Mouse (Mus musculus) ES-E14 (cell line): ENCODE results near the gene Rgs3.

Experiments used
- CHD2 ChIP-seq: IDR thresholded peaks from 2 replicates; pipeline ENCODE4 v1.6.1; 2014; ENCODE audit warnings: mild to moderate bottlenecking, low read depth, low read length, inconsistent platforms
- ZC3H11A ChIP-seq: IDR thresholded peaks from 2 replicates; pipeline ENCODE4 v1.6.1; 2012; ENCODE audit warnings: low read depth, mild to moderate bottlenecking, inconsistent platforms, low read length, borderline replicate concordance
- ZNF384 ChIP-seq: IDR thresholded peaks from 2 replicates; pipeline ENCODE4 v1.6.1; 2012; ENCODE audit warnings: low read depth, low read length, inconsistent platforms

DNA sequence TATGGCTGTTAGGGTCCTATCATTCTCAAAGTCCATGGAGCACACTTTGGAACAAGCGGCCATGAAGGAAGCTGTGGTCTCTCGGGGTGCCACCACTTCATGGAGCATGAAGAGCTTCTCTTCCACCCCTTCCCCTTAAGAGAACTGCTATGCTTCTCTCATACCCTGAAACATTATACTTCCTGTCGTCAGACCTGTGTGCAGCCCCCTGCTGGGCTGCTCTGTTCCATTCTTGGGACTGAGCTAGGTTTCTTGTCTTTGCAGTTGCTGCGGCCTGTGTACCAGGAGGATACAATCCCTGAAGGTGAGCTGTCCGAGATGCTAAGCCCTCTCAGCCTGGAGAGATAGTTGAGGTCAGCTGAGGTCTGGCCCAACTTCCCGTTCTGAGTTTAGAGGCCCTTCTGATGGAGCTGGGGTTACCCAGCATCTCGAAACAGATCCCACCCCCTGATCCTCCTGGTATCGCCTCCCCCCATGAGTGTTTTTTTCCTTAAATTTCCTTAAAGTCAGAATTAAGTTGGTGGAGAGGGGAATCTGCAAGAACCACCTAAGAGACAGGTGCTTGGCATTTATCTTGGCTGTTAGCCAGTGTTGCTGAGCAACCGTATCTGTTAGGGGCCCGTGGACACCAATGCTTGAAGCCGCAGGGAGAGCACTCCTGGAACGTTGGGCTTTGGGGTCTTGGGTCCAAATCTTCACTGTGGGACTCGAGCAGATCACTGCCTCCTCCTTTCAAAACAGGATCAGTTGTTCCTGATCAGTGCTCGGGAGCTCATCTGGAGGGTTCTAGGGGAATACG, 66.8 kb downstream of the Rgs3 start:
- TF ChIP-seq ZNF384 (no peak), ZC3H11A (no peak), CHD2 (no peak)
